Mouse (Mus musculus): ENCODE data around the gene Pah. TPM values are rescaled to one million over a fixed set of nuclear protein-coding genes. Genes with fewer than 3 reads are reported as not detected.

Gene Pah
- total and polyA plus RNA-seq, 2 experiments from 2014 or later = 0.09 TPM; not detected in 1

GRCm38 (mm10) chr10:87596361-87597074 lies 74.9 kb downstream of the Pah start:
- Histone ChIP-seq H3K4me3 (ENCODE audit: low read depth, low read length) (no peak overlapping the region), H3K4me1 (ENCODE audit: insufficient read depth, low read length) (no peaks in the 10 kb centered on the region), H3K27me3 (ENCODE audit: insufficient read depth, low read length) (no peaks in the 10 kb centered on the region), H3K27ac (ENCODE audit: low read depth, low read length) (no peak overlapping the region), H3K36me3 (ENCODE audit: insufficient read depth, low read length) (no peaks in the 10 kb centered on the region), H3K4me2 (ENCODE audit: low read depth, low read length, poor library complexity, severe bottlenecking) (peak overlapping the region; percentile 24; the same call in 1 of the 2 replicates), H3K9ac (replicated peaks; ENCODE audit: low read length, poor library complexity, severe bottlenecking) (no peak overlapping the region), H3K9me3 (ENCODE audit: low read length) (no peaks in the 10 kb centered on the region)
- 45% methylated on average over 5 of the region's 5 CpGs for WGBS
- ATAC-seq (ENCODE audit: low FRiP score) = peak; percentile 74; the same call in 1 of the 2 replicates
- peak; percentile 89 for TF ChIP-seq CTCF (IDR thresholded peaks at IDR 0.05)
- peak; percentile 71 for DNase-seq (ENCODE audit: low spot score)

DNA sequence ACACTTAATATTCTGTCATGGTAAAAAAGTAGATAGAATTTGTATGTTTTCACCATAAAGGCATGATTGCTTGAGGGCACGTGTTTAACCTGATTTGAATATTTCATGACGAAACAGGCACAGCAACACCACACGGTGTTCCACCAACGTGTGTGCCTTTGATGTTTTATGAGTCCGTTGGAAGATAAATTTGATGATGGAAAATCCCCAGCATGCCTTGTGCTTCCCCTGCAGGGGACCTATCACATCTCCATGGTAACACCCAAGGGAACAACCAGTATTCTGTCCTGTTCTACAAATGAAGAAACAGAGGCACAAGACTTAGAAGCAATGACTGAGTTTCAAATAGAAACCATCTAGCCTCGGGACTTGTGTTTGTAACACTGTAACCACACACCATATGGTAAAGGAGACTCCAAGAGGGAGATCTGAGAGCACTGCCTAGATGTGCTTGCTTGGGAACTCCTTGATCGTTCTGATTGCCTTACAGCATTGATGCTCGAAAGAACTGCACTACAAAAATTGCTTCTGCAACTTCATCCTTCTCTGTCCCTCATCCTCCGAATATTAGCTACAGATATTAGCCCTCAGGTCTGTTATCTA lies 75.6 kb downstream of the Pah start:
- WGBS = 35% methylated on average over 9 of the region's 9 CpGs
- H3K9me3 ChIP-seq (ENCODE audit: low read length) = no peaks in the 10 kb centered on the region
- peak overlapping the region; percentile 24; the same call in 1 of the 2 replicates for H3K4me2 ChIP-seq (ENCODE audit: low read depth, low read length, poor library complexity, severe bottlenecking)
- H3K36me3 ChIP-seq (ENCODE audit: insufficient read depth, low read length) = no peaks in the 10 kb centered on the region
- no peaks in the 10 kb centered on the region for H3K27me3 ChIP-seq (ENCODE audit: insufficient read depth, low read length)
- no peak overlapping the region for H3K9ac ChIP-seq (replicated peaks; ENCODE audit: low read length, poor library complexity, severe bottlenecking)
- no peak for DNase-seq (ENCODE audit: low spot score)
- no peak for TF ChIP-seq CTCF (IDR thresholded peaks at IDR 0.05)
- no peak overlapping the region for H3K4me3 ChIP-seq (ENCODE audit: low read depth, low read length)
- no peaks in the 10 kb centered on the region for H3K4me1 ChIP-seq (ENCODE audit: insufficient read depth, low read length)
- H3K27ac ChIP-seq (ENCODE audit: low read depth, low read length) = no peak overlapping the region
- peak; percentile 60; the same call in 1 of the 2 replicates for ATAC-seq (ENCODE audit: low FRiP score)

DNA sequence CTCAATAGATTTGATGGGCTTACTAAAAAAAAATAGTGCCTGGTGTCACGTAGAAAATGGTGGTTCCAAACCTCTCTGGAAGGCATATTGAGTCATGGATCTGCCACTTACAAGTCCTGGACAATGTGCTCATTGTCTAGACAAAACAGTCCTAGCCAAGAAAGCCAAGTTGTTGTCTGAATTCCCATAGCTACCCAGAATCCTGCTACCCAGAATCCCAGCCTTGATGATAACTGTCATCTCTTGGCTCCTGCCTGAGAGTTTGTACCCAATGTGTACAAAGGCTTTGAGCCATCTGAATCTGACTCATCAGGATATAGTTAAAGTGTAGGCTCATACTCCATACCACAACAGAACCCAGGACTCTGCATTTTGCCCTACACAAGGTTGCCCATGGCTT lies 80.6 kb downstream of the Pah start:
- H3K27ac ChIP-seq (ENCODE audit: low read depth, low read length) = no peak overlapping the region
- ATAC-seq (ENCODE audit: low FRiP score) = no peak
- no peaks in the 10 kb centered on the region for H3K9me3 ChIP-seq (ENCODE audit: low read length)
- H3K4me1 ChIP-seq (ENCODE audit: insufficient read depth, low read length) = no peaks in the 10 kb centered on the region
- no peak overlapping the region for H3K4me3 ChIP-seq (ENCODE audit: low read depth, low read length)
- no peak overlapping the region for H3K9ac ChIP-seq (replicated peaks; ENCODE audit: low read length, poor library complexity, severe bottlenecking)
- WGBS = 80% methylated on average over 1 of the region's 1 CpGs
- TF ChIP-seq CTCF (IDR thresholded peaks at IDR 0.05) = no peak
- H3K36me3 ChIP-seq (ENCODE audit: insufficient read depth, low read length) = no peaks in the 10 kb centered on the region
- H3K4me2 ChIP-seq (ENCODE audit: low read depth, low read length, poor library complexity, severe bottlenecking) = no peak overlapping the region
- H3K27me3 ChIP-seq (ENCODE audit: insufficient read depth, low read length) = no peaks in the 10 kb centered on the region
- no peak for DNase-seq (ENCODE audit: low spot score)

- Histone ChIP-seq H3K9ac (replicated peaks; ENCODE audit: low read length, poor library complexity, severe bottlenecking) (no peak overlapping the region), H3K4me3 (ENCODE audit: low read depth, low read length) (no peak overlapping the region), H3K36me3 (ENCODE audit: insufficient read depth, low read length) (no peaks in the 10 kb centered on the region), H3K4me2 (ENCODE audit: low read depth, low read length, poor library complexity, severe bottlenecking) (no peak overlapping the region), H3K9me3 (ENCODE audit: low read length) (no peaks in the 10 kb centered on the region), H3K4me1 (ENCODE audit: insufficient read depth, low read length) (no peaks in the 10 kb centered on the region), H3K27me3 (ENCODE audit: insufficient read depth, low read length) (no peaks in the 10 kb centered on the region), H3K27ac (ENCODE audit: low read depth, low read length) (no peak overlapping the region)
- TF ChIP-seq CTCF (IDR thresholded peaks at IDR 0.05) = no peak
- ATAC-seq (ENCODE audit: low FRiP score) = no peak
- 79% methylated on average over 1 of the region's 1 CpGs for WGBS
- DNase-seq (ENCODE audit: low spot score) = no peak
These were observed 103.6 kb downstream of the Pah start for GRCm38 (mm10) chr10:87625196-87625595.

Other genes starting within 250 kb of the Pah start
- gene Ascl1, start 28.1 kb upstream of the Pah start, total RNA-seq (2014; rRNA removed) = 9.2 and 16.3 TPM in 2 replicates
- gene Ascl1, start 28.1 kb upstream of the Pah start, polyA plus RNA-seq (2015; fragmentation: Nextera tagmentation; extraction: Ambion mirVana) = 2.5 and 2.8 TPM in 2 replicates

Measured in midbrain, postnatal 0 days (tissue).